Mouse (Mus musculus) gastrocnemius, postnatal 4 days (tissue): ENCODE data around the gene Vti1a. TPM values are rescaled to one million over a fixed set of nuclear protein-coding genes. Genes with fewer than 3 reads are reported as not detected.

Source experiments
- DNase-seq, 2 experiments: peaks; one replicate each; pipeline ENCODE4 v3.0.0; 2021 to 2022; ENCODE audit warnings: low spot score in 2 of 2, mixed read lengths in 2 of 2
- total RNA-seq, 2 experiments: library from RNA; stranded (reverse); gene quantifications; 2 replicates each; pipeline ENCODE4 v1.2.3; 2021

Vti1a gene
- total RNA-seq, 2 experiments from 2014 or later: 18.5 to 21.4 TPM

DNA sequence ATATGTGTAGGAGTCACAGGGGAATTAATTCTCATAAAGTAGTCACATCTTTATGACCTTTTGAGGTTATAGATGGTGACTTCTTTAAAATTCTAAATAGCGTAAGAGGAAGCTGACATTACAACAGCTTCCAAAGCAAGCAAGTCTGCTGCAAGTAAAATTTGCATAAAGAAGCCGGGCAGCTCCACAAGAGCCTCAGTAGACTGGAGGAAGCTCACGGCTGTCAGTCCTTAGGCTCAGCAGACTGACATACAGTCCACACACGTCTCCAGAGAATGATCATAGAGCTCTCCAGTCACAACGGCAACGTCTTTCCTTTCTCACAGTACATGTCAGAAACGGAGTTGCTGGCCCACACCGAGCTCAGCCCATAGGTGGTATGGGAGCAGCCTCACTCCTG lies 4.2 kb upstream of the Vti1a start:
- DNase-seq: no peak

GRCm38 (mm10) chr19:55313649-55314048 lies 2.4 kb upstream of the Vti1a start:
- no peak for DNase-seq

GRCm38 (mm10) chr19:55315452-55316108 lies 515 bp upstream of the Vti1a start, which contains the start of gene Zdhhc6:
Gene Zdhhc6, minus strand, starts transcription at chr19:55316032.
- DNase-seq: peak; percentile 79 to 89

DNA sequence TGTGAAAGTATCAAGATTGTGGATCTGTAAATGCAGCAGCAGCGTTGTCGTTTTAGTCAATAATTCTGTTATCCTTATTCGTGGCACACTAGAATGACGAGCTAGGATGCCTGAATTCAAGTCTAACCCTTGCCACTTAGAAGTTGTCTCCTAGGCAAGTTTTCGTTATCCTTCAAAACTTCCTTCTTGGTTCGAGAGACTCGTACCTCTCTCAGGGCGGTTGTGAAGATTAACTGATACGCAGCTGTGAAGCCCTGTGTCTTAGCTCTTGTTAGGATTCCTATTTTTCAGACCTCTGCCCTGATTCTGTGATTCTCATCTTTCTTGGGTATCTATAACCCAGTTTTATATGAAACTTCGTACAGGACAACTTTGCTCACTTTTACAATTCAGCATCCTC lies 806 bp downstream of the Vti1a start:
- no peak for DNase-seq

GRCm38 (mm10) chr19:55319036-55319435 lies 2.9 kb downstream of the Vti1a start:
- DNase-seq: no peak

- DNase-seq: no peak
Observed at GRCm38 (mm10) chr19:55319521-55319920, 3.4 kb downstream of the Vti1a start.

DNA sequence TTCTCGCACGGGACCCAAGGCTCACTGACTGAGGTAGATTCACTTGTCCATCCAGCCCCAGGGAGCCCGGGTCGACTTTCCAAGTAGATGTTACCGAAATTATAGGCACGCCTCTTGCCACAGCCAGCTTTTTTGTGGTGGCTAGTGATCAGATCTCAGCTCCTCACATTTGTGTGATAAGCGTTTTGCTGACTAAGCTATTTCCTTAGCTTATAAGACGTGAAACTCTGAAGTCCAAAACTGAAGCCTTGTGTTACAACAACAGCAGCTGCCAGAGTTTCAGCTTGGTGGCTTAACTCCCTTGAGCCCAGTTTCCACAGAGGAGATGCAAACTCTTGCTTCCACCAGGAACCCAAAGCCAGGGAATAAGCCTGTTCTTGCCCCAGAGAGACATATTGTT lies 6.5 kb downstream of the Vti1a start:
- no peak for DNase-seq

DNA sequence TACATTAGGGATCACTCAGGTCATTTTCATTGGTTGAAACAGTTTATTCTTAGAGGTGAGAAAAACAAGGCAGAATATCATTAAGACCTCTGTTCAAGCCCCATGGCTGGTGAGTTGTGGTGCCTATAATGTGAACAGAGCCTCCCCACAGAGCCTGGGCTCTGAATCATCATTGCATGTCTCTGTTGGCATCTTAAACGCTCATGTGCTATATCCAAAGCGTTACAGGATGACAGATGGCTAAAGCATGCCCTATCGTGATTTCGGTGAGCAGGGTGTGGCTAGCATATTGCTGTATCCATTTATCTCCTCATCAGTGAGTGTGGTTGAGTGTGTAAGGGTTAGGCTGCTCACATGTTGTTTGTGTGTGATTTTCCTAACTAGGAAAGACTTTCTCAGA lies 11.4 kb downstream of the Vti1a start:
- no peak for DNase-seq

GRCm38 (mm10) chr19:55331776-55332175 lies 15.7 kb downstream of the Vti1a start:
- no peak for DNase-seq

DNA sequence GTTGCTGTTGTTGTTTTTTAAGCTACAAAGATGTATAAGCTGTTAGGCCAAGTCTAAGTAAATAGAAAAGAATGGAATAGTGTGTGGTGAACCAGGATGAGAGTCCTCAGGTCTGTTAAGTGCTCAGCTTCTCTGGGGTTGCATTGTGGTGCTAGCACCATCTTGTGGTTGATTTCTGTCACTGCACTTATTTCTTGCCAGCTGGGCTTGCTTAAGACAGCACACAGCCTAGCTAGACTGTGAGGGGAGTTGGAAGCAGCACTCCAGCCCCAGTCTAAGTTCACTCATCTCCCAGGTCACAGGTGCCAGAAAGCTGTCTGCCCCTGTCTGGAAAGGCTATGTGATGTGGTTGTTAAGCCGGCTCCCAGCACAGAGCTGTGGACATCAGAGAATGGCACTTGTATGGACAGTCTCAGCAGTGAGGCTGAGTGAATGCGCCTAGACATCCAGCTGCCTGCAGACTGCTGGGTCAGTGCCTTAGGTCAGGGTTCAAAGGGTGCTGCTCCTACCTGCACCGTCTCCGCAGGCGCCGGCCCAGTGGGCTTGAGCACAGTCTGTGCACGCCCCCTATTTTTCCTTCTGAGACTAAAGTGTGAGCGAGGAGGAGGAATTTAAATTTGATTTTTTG lies 16.7 kb downstream of the Vti1a start:
- DNase-seq: peak in 1 of 2 experiments; percentile 54

DNA sequence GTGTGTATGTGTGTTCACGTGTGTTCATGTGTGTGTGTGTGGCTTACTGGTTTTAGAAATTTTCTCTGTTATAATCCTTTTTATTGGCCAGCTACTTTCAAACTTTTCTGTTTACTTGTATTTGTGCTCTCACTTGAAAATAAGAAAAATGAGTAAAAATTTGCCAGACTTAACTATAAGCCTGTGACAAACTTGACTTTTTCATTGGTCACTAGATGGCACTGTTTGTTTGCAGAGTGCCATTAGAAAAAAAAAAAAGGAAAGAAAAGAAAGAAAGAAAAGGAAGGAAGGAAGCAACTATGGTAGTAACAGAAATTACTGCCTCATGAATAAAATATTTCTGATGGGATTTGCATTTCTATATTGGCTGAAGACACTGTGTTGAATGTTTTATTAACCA lies 19.8 kb downstream of the Vti1a start:
- no peak for DNase-seq

DNA sequence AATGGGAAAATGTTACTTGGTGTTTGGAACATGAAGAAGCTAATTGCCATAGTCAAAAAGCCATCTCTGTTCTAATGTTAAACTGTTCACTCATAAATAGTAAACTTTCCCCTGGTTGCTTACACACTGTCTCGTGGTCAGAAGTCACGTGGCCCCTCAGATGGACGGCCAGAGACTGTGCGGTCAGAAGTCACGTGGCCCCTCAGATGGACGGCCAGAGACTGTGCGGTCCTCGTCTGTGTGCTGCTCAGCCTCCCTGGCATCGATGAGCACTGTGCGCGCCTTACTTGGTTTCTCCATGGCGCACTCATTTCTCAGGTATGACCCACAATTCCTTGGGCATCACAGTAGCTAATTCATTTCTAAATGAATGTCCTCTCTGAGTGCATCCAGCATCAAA lies 20.3 kb downstream of the Vti1a start:
- DNase-seq: no peak

GRCm38 (mm10) chr19:55337066-55337465 lies 21.0 kb downstream of the Vti1a start:
- no peak for DNase-seq

DNA sequence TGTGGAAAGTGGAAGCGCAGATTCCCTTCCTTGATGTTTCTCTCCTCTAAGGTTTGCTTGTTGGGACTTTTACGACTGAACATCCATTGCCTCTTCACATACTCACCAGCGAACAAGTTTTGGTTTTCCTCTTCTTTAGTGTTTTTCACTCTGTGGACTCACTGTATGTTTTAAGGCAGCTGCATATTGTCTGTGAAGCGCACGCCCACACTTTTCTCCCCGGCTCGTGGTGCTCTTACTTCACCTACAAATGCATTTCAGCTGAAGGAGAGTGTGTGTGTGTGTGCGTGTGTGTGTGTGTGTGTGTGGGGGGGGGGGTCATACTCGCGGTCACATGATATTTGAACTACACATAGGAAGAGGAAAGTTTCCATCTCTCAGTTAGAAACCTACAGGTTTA lies 21.6 kb downstream of the Vti1a start:
- DNase-seq: no peak

DNA sequence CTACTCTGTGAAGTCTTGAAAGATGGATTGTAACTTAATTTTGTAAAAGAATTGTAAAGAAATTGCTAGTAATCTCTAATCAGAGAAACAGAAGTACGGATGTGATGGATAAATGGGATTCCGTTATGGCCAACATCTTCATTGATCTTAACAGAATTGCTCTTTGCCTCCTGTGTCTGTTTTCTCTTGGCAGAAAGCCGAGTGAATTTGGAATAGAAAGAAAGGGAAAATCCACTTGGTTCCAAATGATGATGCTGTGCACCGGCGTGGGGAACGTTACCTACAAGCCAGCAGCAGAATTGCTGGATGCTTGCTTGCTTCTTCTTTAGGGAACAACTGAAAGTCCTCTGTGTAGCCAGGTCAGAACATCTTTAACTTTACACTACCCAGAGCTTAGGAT lies 24.4 kb downstream of the Vti1a start:
- DNase-seq: no peak

DNA sequence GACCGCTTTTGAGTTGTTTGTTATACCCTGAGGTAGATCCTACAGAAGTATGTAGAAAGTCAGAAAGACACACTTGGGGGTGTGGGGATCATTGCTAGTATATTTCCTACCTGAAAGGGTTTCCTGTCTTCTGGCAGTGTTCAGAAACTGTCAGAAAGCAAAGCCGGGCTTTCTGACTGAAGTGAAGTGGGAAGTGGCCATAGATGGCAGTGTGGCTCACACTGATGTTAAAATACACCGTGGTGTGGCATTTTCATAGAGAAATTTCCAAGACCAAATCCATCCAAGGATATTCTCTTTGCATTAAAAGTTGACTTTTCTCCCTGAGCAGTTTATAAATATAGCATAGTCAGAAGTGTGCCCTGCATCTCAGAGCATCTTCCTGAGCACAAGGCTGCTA lies 25.3 kb downstream of the Vti1a start:
- DNase-seq: no peak

- DNase-seq: no peak
Observed at GRCm38 (mm10) chr19:55342423-55342822, 26.3 kb downstream of the Vti1a start.

GRCm38 (mm10) chr19:55343274-55343673 lies 27.2 kb downstream of the Vti1a start:
- no peak for DNase-seq

GRCm38 (mm10) chr19:55348187-55348586 lies 32.1 kb downstream of the Vti1a start:
- DNase-seq: no peak

DNA sequence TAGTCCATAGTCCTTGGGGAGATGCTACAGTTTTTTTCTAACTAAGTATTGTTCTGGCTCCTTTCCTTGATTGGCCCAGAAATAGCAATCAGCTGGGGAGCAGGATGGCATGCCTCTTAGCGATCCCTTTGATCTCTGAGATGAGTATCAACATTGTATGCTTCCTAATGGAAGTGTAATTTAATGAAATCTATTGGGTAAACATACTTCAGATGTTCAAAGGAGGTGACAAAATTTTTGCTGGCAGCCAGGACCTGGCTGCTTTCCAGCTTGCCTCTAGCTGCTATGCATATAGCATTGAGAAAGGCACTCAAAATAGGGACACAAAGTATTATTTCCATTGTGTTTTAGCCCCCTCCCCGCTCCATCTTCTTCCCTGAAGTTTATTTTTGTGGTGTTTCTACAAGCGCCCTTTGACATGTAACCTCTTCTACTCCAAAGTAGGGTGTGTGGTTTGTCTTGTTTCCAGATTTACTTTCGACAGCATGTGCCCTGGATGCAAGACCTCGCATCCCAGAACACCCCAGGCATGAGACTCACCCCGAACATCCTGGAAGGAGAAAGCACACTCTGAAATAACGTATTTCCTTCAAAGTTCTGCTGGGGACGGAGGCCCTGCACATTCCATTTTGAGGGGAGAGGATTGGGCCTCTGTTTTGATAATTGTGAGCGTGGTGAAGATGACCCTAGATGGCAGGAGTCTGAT lies 34.7 kb downstream of the Vti1a start:
- no peak for DNase-seq

DNA sequence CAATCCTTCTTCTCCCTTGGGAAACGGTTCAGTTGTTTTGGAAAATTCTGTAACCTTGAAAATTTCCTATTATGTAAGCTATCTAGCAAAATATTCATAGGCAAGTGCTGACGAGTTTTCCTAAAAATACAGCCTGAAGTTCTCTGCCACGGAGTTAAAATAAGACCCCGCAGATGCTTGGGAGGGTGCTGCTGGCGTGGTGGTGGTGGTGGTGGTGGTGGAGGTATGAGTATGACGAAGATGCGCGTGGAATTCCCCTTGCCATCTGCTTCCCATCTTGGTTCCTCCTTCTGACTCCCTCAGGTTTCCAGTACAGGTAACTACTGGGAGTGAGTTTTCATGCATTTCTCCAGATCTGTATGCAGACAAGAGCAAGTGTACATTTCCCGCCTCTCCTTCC lies 46.5 kb downstream of the Vti1a start:
- no peak for DNase-seq

- DNase-seq: no peak
Observed at GRCm38 (mm10) chr19:55369691-55370090, 53.6 kb downstream of the Vti1a start.

GRCm38 (mm10) chr19:55376331-55376730 lies 60.2 kb downstream of the Vti1a start:
- DNase-seq: no peak
